Mouse (Mus musculus): ENCODE data around the gene Sox5. TPM values are rescaled to one million over a fixed set of nuclear protein-coding genes. Genes with fewer than 3 reads are reported as not detected.

Sox5 gene
- polyA plus RNA-seq, 1 experiment from 2014 or later = 17.2 TPM

GRCm38 (mm10) chr6:144380171-144380570, 401.6 kb downstream of the Sox5 start:
- 84% methylated on average over 15 of the region's 15 CpGs for WGBS
- no peak for ATAC-seq (replicated peaks; ENCODE audit: low FRiP score, low TSS enrichment, low read depth)

GRCm38 (mm10) chr6:144374810-144375209, 407.0 kb downstream of the Sox5 start:
- H3K27me3 ChIP-seq (replicated peaks; ENCODE audit: control insufficient read depth, insufficient read depth, low read length) = no peaks in the 10 kb centered on the region
- H3K4me1 ChIP-seq (replicated peaks; ENCODE audit: control insufficient read depth, insufficient read depth, low read length) = no peaks in the 10 kb centered on the region
- H3K27ac ChIP-seq (ENCODE audit: low read depth) = no peak overlapping the region
- H3K9ac ChIP-seq (ENCODE audit: low read length) = no peak overlapping the region
- ATAC-seq (replicated peaks; ENCODE audit: low FRiP score, low TSS enrichment, low read depth) = no peak
- no peaks in the 10 kb centered on the region for H3K9me3 ChIP-seq (ENCODE audit: control insufficient read depth, low read length)
- H3K4me2 ChIP-seq (ENCODE audit: low read length) = no peak overlapping the region
- no peak for DNase-seq (ENCODE audit: low spot score)
- H3K4me3 ChIP-seq (ENCODE audit: low read depth, low read length) = no peak overlapping the region
- WGBS = 68% methylated on average over 11 of the region's 11 CpGs
- H3K36me3 ChIP-seq (ENCODE audit: control insufficient read depth, insufficient read depth, low read length) = no peaks in the 10 kb centered on the region

More at GRCm38 (mm10) chr6:144380171-144380570, 401.6 kb downstream of the Sox5 start:
- H3K36me3 ChIP-seq (ENCODE audit: control insufficient read depth, insufficient read depth, low read length) = no peaks in the 10 kb centered on the region
- H3K27me3 ChIP-seq (replicated peaks; ENCODE audit: control insufficient read depth, insufficient read depth, low read length) = no peaks in the 10 kb centered on the region
- H3K4me2 ChIP-seq (ENCODE audit: low read length) = no peak overlapping the region
- H3K4me1 ChIP-seq (replicated peaks; ENCODE audit: control insufficient read depth, insufficient read depth, low read length) = no peaks in the 10 kb centered on the region
- H3K27ac ChIP-seq (ENCODE audit: low read depth) = no peak overlapping the region
- no peaks in the 10 kb centered on the region for H3K9me3 ChIP-seq (ENCODE audit: control insufficient read depth, low read length)
- no peak overlapping the region for H3K4me3 ChIP-seq (ENCODE audit: low read depth, low read length)
- no peak for DNase-seq (ENCODE audit: low spot score)
- no peak overlapping the region for H3K9ac ChIP-seq (ENCODE audit: low read length)

GRCm38 (mm10) chr6:144370699-144371098, 411.1 kb downstream of the Sox5 start:
- H3K27me3 ChIP-seq (replicated peaks; ENCODE audit: control insufficient read depth, insufficient read depth, low read length) = no peaks in the 10 kb centered on the region
- ATAC-seq (replicated peaks; ENCODE audit: low FRiP score, low TSS enrichment, low read depth) (peak; percentile 53; the same call in 1 of the 2 replicates), DNase-seq (ENCODE audit: low spot score) (no peak)
- no peak overlapping the region for H3K4me3 ChIP-seq (ENCODE audit: low read depth, low read length)
- H3K9ac ChIP-seq (ENCODE audit: low read length) = no peak overlapping the region
- no peak overlapping the region for H3K4me2 ChIP-seq (ENCODE audit: low read length)
- H3K36me3 ChIP-seq (ENCODE audit: control insufficient read depth, insufficient read depth, low read length) = no peaks in the 10 kb centered on the region
- 53% methylated on average over 10 of the region's 10 CpGs for WGBS
- no peaks in the 10 kb centered on the region for H3K9me3 ChIP-seq (ENCODE audit: control insufficient read depth, low read length)
- no peaks in the 10 kb centered on the region for H3K4me1 ChIP-seq (replicated peaks; ENCODE audit: control insufficient read depth, insufficient read depth, low read length)
- no peak overlapping the region for H3K27ac ChIP-seq (ENCODE audit: low read depth)

GRCm38 (mm10) chr6:144367626-144368077, 414.1 kb downstream of the Sox5 start:
- no peaks in the 10 kb centered on the region for H3K36me3 ChIP-seq (ENCODE audit: control insufficient read depth, insufficient read depth, low read length)
- WGBS = 88% methylated on average over 11 of the region's 11 CpGs
- no peak for ATAC-seq (replicated peaks; ENCODE audit: low FRiP score, low TSS enrichment, low read depth)
- H3K4me1 ChIP-seq (replicated peaks; ENCODE audit: control insufficient read depth, insufficient read depth, low read length) = no peaks in the 10 kb centered on the region
- no peak overlapping the region for H3K9ac ChIP-seq (ENCODE audit: low read length)
- H3K9me3 ChIP-seq (ENCODE audit: control insufficient read depth, low read length) = peaks cover 5% of the 10 kb centered on the region; the same call in 1 of the 2 replicates
- no peaks in the 10 kb centered on the region for H3K27me3 ChIP-seq (replicated peaks; ENCODE audit: control insufficient read depth, insufficient read depth, low read length)
- H3K4me3 ChIP-seq (ENCODE audit: low read depth, low read length) = no peak overlapping the region
- DNase-seq (ENCODE audit: low spot score) = no peak
- H3K27ac ChIP-seq (ENCODE audit: low read depth) = no peak overlapping the region
- H3K4me2 ChIP-seq (ENCODE audit: low read length) = no peak overlapping the region

GRCm38 (mm10) chr6:144361267-144362038, 420.3 kb downstream of the Sox5 start:
- WGBS = 15% methylated on average over 5 of the region's 5 CpGs
- no peak for ATAC-seq (replicated peaks; ENCODE audit: low FRiP score, low TSS enrichment, low read depth)
- no peaks in the 10 kb centered on the region for H3K36me3 ChIP-seq (ENCODE audit: control insufficient read depth, insufficient read depth, low read length)
- no peak overlapping the region for H3K4me2 ChIP-seq (ENCODE audit: low read length)
- no peak for DNase-seq (ENCODE audit: low spot score)
- H3K9ac ChIP-seq (ENCODE audit: low read length) = no peak overlapping the region
- peaks cover 5% of the 10 kb centered on the region; the same call in 1 of the 2 replicates for H3K9me3 ChIP-seq (ENCODE audit: control insufficient read depth, low read length)
- H3K4me3 ChIP-seq (ENCODE audit: low read depth, low read length) = no peak overlapping the region
- H3K27me3 ChIP-seq (replicated peaks; ENCODE audit: control insufficient read depth, insufficient read depth, low read length) = no peaks in the 10 kb centered on the region
- H3K4me1 ChIP-seq (replicated peaks; ENCODE audit: control insufficient read depth, insufficient read depth, low read length) = 0 out of 2 replicates have a peak, but pooled peaks cover 6% of the 10 kb centered on the region
- H3K27ac ChIP-seq (ENCODE audit: low read depth) = no peak overlapping the region

GRCm38 (mm10) chr6:144357081-144357480, 424.7 kb downstream of the Sox5 start:
- no peak overlapping the region for H3K27ac ChIP-seq (ENCODE audit: low read depth)
- no peaks in the 10 kb centered on the region for H3K9me3 ChIP-seq (ENCODE audit: control insufficient read depth, low read length)
- 0 out of 2 replicates have a peak, but pooled peaks cover 6% of the 10 kb centered on the region for H3K4me1 ChIP-seq (replicated peaks; ENCODE audit: control insufficient read depth, insufficient read depth, low read length)
- DNase-seq (ENCODE audit: low spot score) (no peak), ATAC-seq (replicated peaks; ENCODE audit: low FRiP score, low TSS enrichment, low read depth) (no peak)
- 65% methylated on average over 4 of the region's 4 CpGs for WGBS
- no peaks in the 10 kb centered on the region for H3K27me3 ChIP-seq (replicated peaks; ENCODE audit: control insufficient read depth, insufficient read depth, low read length)
- H3K4me2 ChIP-seq (ENCODE audit: low read length) = no peak overlapping the region
- H3K4me3 ChIP-seq (ENCODE audit: low read depth, low read length) = no peak overlapping the region
- no peaks in the 10 kb centered on the region for H3K36me3 ChIP-seq (ENCODE audit: control insufficient read depth, insufficient read depth, low read length)
- H3K9ac ChIP-seq (ENCODE audit: low read length) = no peak overlapping the region

- no peak for ATAC-seq (replicated peaks; ENCODE audit: low FRiP score, low TSS enrichment, low read depth)
- WGBS = 77% methylated on average over 6 of the region's 6 CpGs
Measured at GRCm38 (mm10) chr6:144351049-144351448, 430.7 kb downstream of the Sox5 start.

GRCm38 (mm10) chr6:144343338-144343737, 438.4 kb downstream of the Sox5 start:
- Histone ChIP-seq H3K27me3 (replicated peaks; ENCODE audit: control insufficient read depth, insufficient read depth, low read length) (no peaks in the 10 kb centered on the region), H3K4me1 (replicated peaks; ENCODE audit: control insufficient read depth, insufficient read depth, low read length) (no peaks in the 10 kb centered on the region), H3K4me3 (ENCODE audit: low read depth, low read length) (no peak overlapping the region), H3K9ac (ENCODE audit: low read length) (no peak overlapping the region), H3K9me3 (ENCODE audit: control insufficient read depth, low read length) (peaks cover 5% of the 10 kb centered on the region; the same call in 1 of the 2 replicates), H3K27ac (ENCODE audit: low read depth) (no peak overlapping the region), H3K36me3 (ENCODE audit: control insufficient read depth, insufficient read depth, low read length) (no peaks in the 10 kb centered on the region), H3K4me2 (ENCODE audit: low read length) (no peak overlapping the region)
- no peak for ATAC-seq (replicated peaks; ENCODE audit: low FRiP score, low TSS enrichment, low read depth)
- WGBS = 52% methylated on average over 11 of the region's 11 CpGs
- no peak for DNase-seq (ENCODE audit: low spot score)

More at GRCm38 (mm10) chr6:144351049-144351448, 430.7 kb downstream of the Sox5 start:
- no peaks in the 10 kb centered on the region for H3K9me3 ChIP-seq (ENCODE audit: control insufficient read depth, low read length)
- H3K27ac ChIP-seq (ENCODE audit: low read depth) = no peak overlapping the region
- H3K9ac ChIP-seq (ENCODE audit: low read length) = no peak overlapping the region
- H3K4me2 ChIP-seq (ENCODE audit: low read length) = no peak overlapping the region
- no peak for DNase-seq (ENCODE audit: low spot score)
- H3K4me1 ChIP-seq (replicated peaks; ENCODE audit: control insufficient read depth, insufficient read depth, low read length) = no peaks in the 10 kb centered on the region
- H3K27me3 ChIP-seq (replicated peaks; ENCODE audit: control insufficient read depth, insufficient read depth, low read length) = no peaks in the 10 kb centered on the region
- no peaks in the 10 kb centered on the region for H3K36me3 ChIP-seq (ENCODE audit: control insufficient read depth, insufficient read depth, low read length)
- no peak overlapping the region for H3K4me3 ChIP-seq (ENCODE audit: low read depth, low read length)

- Histone ChIP-seq H3K27ac (ENCODE audit: low read depth) (no peak overlapping the region), H3K9me3 (ENCODE audit: control insufficient read depth, low read length) (peaks cover 5% of the 10 kb centered on the region; the same call in 1 of the 2 replicates), H3K27me3 (replicated peaks; ENCODE audit: control insufficient read depth, insufficient read depth, low read length) (no peaks in the 10 kb centered on the region), H3K36me3 (ENCODE audit: control insufficient read depth, insufficient read depth, low read length) (no peaks in the 10 kb centered on the region), H3K9ac (ENCODE audit: low read length) (no peak overlapping the region), H3K4me1 (replicated peaks; ENCODE audit: control insufficient read depth, insufficient read depth, low read length) (no peaks in the 10 kb centered on the region), H3K4me2 (ENCODE audit: low read length) (no peak overlapping the region), H3K4me3 (ENCODE audit: low read depth, low read length) (no peak overlapping the region)
- DNase-seq (ENCODE audit: low spot score) (no peak), ATAC-seq (replicated peaks; ENCODE audit: low FRiP score, low TSS enrichment, low read depth) (no peak)
- 96% methylated on average over 3 of the region's 3 CpGs for WGBS
Measured at GRCm38 (mm10) chr6:144339554-144339953, 442.2 kb downstream of the Sox5 start.

Data from intestine, embryonic 14.5 days (tissue).